In genomic region chr8:92896056-92896455, GRCm38 (mm10) we compare ENCODE assay signal across 30 mouse cellular contexts. TPM values are rescaled to one million over a fixed set of nuclear protein-coding genes. Genes with fewer than 3 reads are reported as not detected.
DNase-seq lines count a peak whose midpoint lies in the region; ATAC-seq and TF ChIP-seq lines count a peak whose summit lies in the region.
"Had no signal": no experiment of that assay in that cellular context is flagged by ENCODE, and none has a peak within 500 bp of the region (broad histone marks: within the 10 kb centered on the region; RNA-seq: fewer than 3 reads in every experiment).

No protein-coding gene starts in this region.

- no peak overlapping the region for H3K4me2 ChIP-seq in heart, embryonic 15.5 days
- H3K4me2 ChIP-seq in midbrain, postnatal 0 days (ENCODE audit: low read depth, low read length, poor library complexity, severe bottlenecking) = no peak overlapping the region
- H3K4me2 ChIP-seq in midbrain, embryonic 11.5 days = no peak overlapping the region
- H3K4me2 ChIP-seq in stomach, postnatal 0 days (replicated peaks; ENCODE audit: low read depth) = no peak overlapping the region
- H3K4me2 ChIP-seq: hindbrain, embryonic 12.5 days; midbrain, embryonic 15.5 days; neural tube, embryonic 12.5 days had no signal

- no peaks in the 10 kb centered on the region for H3K36me3 ChIP-seq in heart, embryonic 15.5 days
- peaks cover 2% of the 10 kb centered on the region; the same call in 1 of the 2 replicates for H3K36me3 ChIP-seq in midbrain, postnatal 0 days (ENCODE audit: insufficient read depth, low read length)
- H3K36me3 ChIP-seq in midbrain, embryonic 11.5 days (ENCODE audit: control insufficient read depth, insufficient read depth, low read length) = no peaks in the 10 kb centered on the region
- H3K36me3 ChIP-seq in stomach, postnatal 0 days (ENCODE audit: control insufficient read depth, insufficient read depth, low read length) = no peaks in the 10 kb centered on the region
- H3K36me3 ChIP-seq: hindbrain, embryonic 12.5 days; midbrain, embryonic 15.5 days; neural tube, embryonic 12.5 days had no signal

- no peak overlapping the region for H3K4me3 ChIP-seq in heart, embryonic 15.5 days
- H3K4me3 ChIP-seq in midbrain, postnatal 0 days (ENCODE audit: low read depth, low read length) = no peak overlapping the region
- no peak overlapping the region for H3K4me3 ChIP-seq in midbrain, embryonic 11.5 days (ENCODE audit: low read depth, low read length)
- no peak overlapping the region for H3K4me3 ChIP-seq in stomach, postnatal 0 days (ENCODE audit: low read depth, low read length)
- H3K4me3 ChIP-seq: erythroblast, embryonic 14.5 days; hindbrain, embryonic 12.5 days; midbrain, embryonic 15.5 days; myocyte; neural tube, embryonic 12.5 days had no signal

- H3K9me3 ChIP-seq in heart, embryonic 15.5 days (replicated peaks) = no peaks in the 10 kb centered on the region
- no peaks in the 10 kb centered on the region for H3K9me3 ChIP-seq in midbrain, postnatal 0 days (ENCODE audit: low read length)
- H3K9me3 ChIP-seq in midbrain, embryonic 11.5 days (ENCODE audit: control insufficient read depth, low read length) = no peaks in the 10 kb centered on the region
- no peaks in the 10 kb centered on the region for H3K9me3 ChIP-seq in stomach, postnatal 0 days (ENCODE audit: control insufficient read depth, low read length)
- H3K9me3 ChIP-seq: hindbrain, embryonic 12.5 days; midbrain, embryonic 15.5 days; neural tube, embryonic 12.5 days had no signal

- 47% methylated on average over 1 of the region's 1 CpGs for WGBS in heart, embryonic 15.5 days
- 78% methylated on average over 1 of the region's 1 CpGs for WGBS in midbrain, postnatal 0 days
- 79% methylated on average over 1 of the region's 1 CpGs for WGBS in midbrain, embryonic 11.5 days
- 89% methylated on average over 1 of the region's 1 CpGs for WGBS in stomach, postnatal 0 days

- H3K9ac ChIP-seq in heart, embryonic 15.5 days = no peak overlapping the region
- no peak overlapping the region for H3K9ac ChIP-seq in midbrain, postnatal 0 days (replicated peaks; ENCODE audit: low read length, poor library complexity, severe bottlenecking)
- H3K9ac ChIP-seq in midbrain, embryonic 11.5 days (ENCODE audit: low read length) = no peak overlapping the region
- no peak overlapping the region for H3K9ac ChIP-seq in stomach, postnatal 0 days (ENCODE audit: low read length)
- H3K9ac ChIP-seq: forebrain, postnatal 0 days; hindbrain, embryonic 12.5 days; liver, embryonic 14.5 days; midbrain, embryonic 15.5 days; neural tube, embryonic 12.5 days had no signal

- peak overlapping the region; percentile 51 for H3K27ac ChIP-seq in heart, embryonic 15.5 days
- no peak overlapping the region for H3K27ac ChIP-seq in midbrain, postnatal 0 days (ENCODE audit: low read depth, low read length)
- no peak overlapping the region for H3K27ac ChIP-seq in midbrain, embryonic 11.5 days (ENCODE audit: low read depth, low read length)
- H3K27ac ChIP-seq in stomach, postnatal 0 days (replicated peaks) = no peak overlapping the region
- H3K27ac ChIP-seq: hindbrain, embryonic 12.5 days; hindbrain, postnatal 0 days; liver, embryonic 14.5 days; midbrain, embryonic 15.5 days; neural tube, embryonic 12.5 days had no signal

- TF ChIP-seq EP300 in stomach, postnatal 0 days (optimal IDR thresholded peaks at IDR 0.05) = no peak

- intact Hi-C loops in heart, postnatal 10 days (cut with DNase I) = no loop called here

- TF ChIP-seq CTCF in midbrain, postnatal 0 days (IDR thresholded peaks at IDR 0.05) = peak; percentile 1; the same call in 1 of the 2 replicates
- peak; percentile 29 for TF ChIP-seq CTCF in stomach, postnatal 0 days (IDR thresholded peaks at IDR 0.05; ENCODE audit: low read depth)

- no peak for DNase-seq in heart, postnatal 10 days
- no peak for DNase-seq in midbrain, postnatal 0 days (ENCODE audit: low spot score)
- DNase-seq in midbrain, embryonic 11.5 days (ENCODE audit: low spot score, missing footprints) = no peak
- DNase-seq in NIH3T3 (ENCODE audit: low read depth) = peak; percentile 44
- no peak for DNase-seq in stomach, postnatal 0 days (ENCODE audit: low spot score)
- no peak for DNase-seq in gastrocnemius, adult 8-10 months (ENCODE audit: low spot score in 2 of 2)
- DNase-seq in frontal cortex, postnatal 14 days (ENCODE audit: low spot score in 2 of 2) = no peak
- DNase-seq: adrenal gland, postnatal 25 days; cerebellum, adult 11-12 months; cerebellum, postnatal 10 days; forebrain, postnatal 0 days; gastrocnemius, postnatal 14 days; kidney, postnatal 25 days; liver; lung, adult 2 months; lung, postnatal 10 days; thymus, postnatal 4 days had no signal

- H3K27me3 ChIP-seq in heart, embryonic 15.5 days = no peaks in the 10 kb centered on the region
- no peaks in the 10 kb centered on the region for H3K27me3 ChIP-seq in midbrain, postnatal 0 days (ENCODE audit: insufficient read depth, low read length)
- H3K27me3 ChIP-seq in midbrain, embryonic 11.5 days (ENCODE audit: control insufficient read depth, insufficient read depth, low read length) = no peaks in the 10 kb centered on the region
- no peaks in the 10 kb centered on the region for H3K27me3 ChIP-seq in stomach, postnatal 0 days (ENCODE audit: control insufficient read depth, insufficient read depth, low read length)
- H3K27me3 ChIP-seq: CH12.LX; hindbrain, embryonic 12.5 days; midbrain, embryonic 15.5 days; neural tube, embryonic 12.5 days had no signal

- no peak for ATAC-seq in heart, embryonic 15.5 days (replicated peaks; ENCODE audit: insufficient number of reproducible peaks, insufficient read depth, low FRiP score, low read depth)
- ATAC-seq in midbrain, postnatal 0 days (ENCODE audit: low FRiP score) = no peak
- ATAC-seq in midbrain, embryonic 11.5 days (ENCODE audit: low FRiP score) = no peak
- ATAC-seq in stomach, postnatal 0 days (ENCODE audit: low FRiP score, low TSS enrichment) = no peak
- ATAC-seq: forebrain, postnatal 0 days; hindbrain, postnatal 0 days; intestine, embryonic 16.5 days; midbrain, embryonic 15.5 days had no signal

- no peaks in the 10 kb centered on the region for H3K4me1 ChIP-seq in heart, embryonic 15.5 days (replicated peaks)
- no peaks in the 10 kb centered on the region for H3K4me1 ChIP-seq in midbrain, postnatal 0 days (ENCODE audit: insufficient read depth, low read length)
- no peaks in the 10 kb centered on the region for H3K4me1 ChIP-seq in midbrain, embryonic 11.5 days (ENCODE audit: control insufficient read depth, insufficient read depth, low read length)
- H3K4me1 ChIP-seq in stomach, postnatal 0 days (replicated peaks; ENCODE audit: control insufficient read depth, insufficient read depth) = no peaks in the 10 kb centered on the region
- H3K4me1 ChIP-seq: hindbrain, embryonic 12.5 days; midbrain, embryonic 15.5 days; neural tube, embryonic 12.5 days had no signal

RNA-seq across cellular contexts. Expression of gene Capns2, which starts 5.2 kb away (rescaled TPM):
- 0.13 and 0.14 TPM in 2 replicates for polyA plus RNA-seq in heart, embryonic 15.5 days (2015; fragmentation: Nextera tagmentation; extraction: Ambion mirVana)
- not detected for total RNA-seq in heart, postnatal 10 days (2021)
- total RNA-seq in midbrain, postnatal 0 days (2014; rRNA removed) = 1.7 and 3.9 TPM in 2 replicates
- 0.26 and 0.45 TPM in 2 replicates for polyA plus RNA-seq in midbrain, postnatal 0 days (2015; fragmentation: Nextera tagmentation; extraction: Ambion mirVana)
- 0.18 TPM in 1 of 2 replicates, not detected in the other for polyA plus RNA-seq in midbrain, embryonic 11.5 days (2014; fragmentation: Nextera tagmentation; extraction: Ambion mirVana)
- 48.8 and 52.8 TPM in 2 replicates for polyA plus RNA-seq in stomach, postnatal 0 days (2015; fragmentation: Nextera tagmentation; extraction: Ambion mirVana)
- not detected for total RNA-seq in gastrocnemius, adult 8-10 months (2022)
- total RNA-seq: adrenal gland, postnatal 25 days; CH12.LX; gastrocnemius, postnatal 14 days; heart, postnatal 25 days had no signal
- polyA plus RNA-seq: C2C12; erythroblast, embryonic 14.5 days; forebrain, embryonic 11.5 days; forebrain, postnatal 0 days; hindbrain, postnatal 0 days; intestine, embryonic 16.5 days had no signal

RNA-seq across cellular contexts. Expression of gene Lpcat2, which starts 40.9 kb away (rescaled TPM):
- polyA plus RNA-seq in heart, embryonic 15.5 days (2015; fragmentation: Nextera tagmentation; extraction: Ambion mirVana) = 4.0 and 8.2 TPM in 2 replicates
- 1 to 10 TPM; 1.9 to 2.5 TPM for total RNA-seq in heart, postnatal 10 days (2021)
- 5.0 and 6.2 TPM in 2 replicates for total RNA-seq in midbrain, postnatal 0 days (2014; rRNA removed)
- 8.9 and 11.2 TPM in 2 replicates for polyA plus RNA-seq in midbrain, postnatal 0 days (2015; fragmentation: Nextera tagmentation; extraction: Ambion mirVana)
- 2.7 and 2.8 TPM in 2 replicates for polyA plus RNA-seq in midbrain, embryonic 11.5 days (2014; fragmentation: Nextera tagmentation; extraction: Ambion mirVana)
- 13.6 and 15.4 TPM in 2 replicates for polyA plus RNA-seq in stomach, postnatal 0 days (2015; fragmentation: Nextera tagmentation; extraction: Ambion mirVana)
- total RNA-seq in gastrocnemius, adult 8-10 months (2022) = under 1 TPM; 0.13 to 0.60 (median 0.23) TPM
- total RNA-seq: CH12.LX had no signal

Comparison
In these comparisons a context has a peak if more than half of its experiments do, and no peak if none do; other contexts are left out.
1. RNA of gene Capns2, which starts 5.2 kb away (polyA plus RNA-seq): 48.8 to 52.8 TPM in stomach, postnatal 0 days; 0.26 to 0.45 TPM in midbrain, postnatal 0 days, 0.18 TPM in midbrain, embryonic 11.5 days and 0.13 to 0.14 TPM in heart, embryonic 15.5 days; every median in the first group is over 10 times any median in the second.